Mouse (Mus musculus): ENCODE measurements around the gene Rnpepl1.

GRCm38 (mm10) chr1:92866170-92866569 lies 44.4 kb upstream of the Rnpepl1 start:
- TF ChIP-seq POLR2A (IDR thresholded peaks at IDR 0.05; ENCODE audit: insufficient read depth, low read depth, low read length) (no peak), CTCF (IDR thresholded peaks at IDR 0.05) (no peak), EP300 (IDR thresholded peaks at IDR 0.05; ENCODE audit: insufficient read depth, low read depth, low read length) (no peak)
